20 mouse cellular contexts compared by ENCODE assay signal in genomic region chr10:69945870-69946269, GRCm38 (mm10).
DNase-seq lines count a peak whose midpoint lies in the region; ATAC-seq lines count a peak whose summit lies in the region.
"Had no signal": no experiment of that assay in that cellular context is flagged by ENCODE, and none has a peak within 500 bp of the region (broad histone marks: within the 10 kb centered on the region; RNA-seq: fewer than 3 reads in every experiment).

No protein-coding gene starts in this region.

- H3K4me2 ChIP-seq in hindbrain, embryonic 13.5 days = no peak overlapping the region
- H3K4me2 ChIP-seq in hindbrain, embryonic 11.5 days (replicated peaks; ENCODE audit: low read depth, low read length) = no peak overlapping the region
- H3K4me2 ChIP-seq in midbrain, embryonic 13.5 days (replicated peaks) = no peak overlapping the region
- H3K4me2 ChIP-seq: embryonic facial prominence, embryonic 12.5 days; liver, embryonic 12.5 days; lung, embryonic 14.5 days had no signal

- H3K4me1 ChIP-seq in hindbrain, embryonic 13.5 days (replicated peaks) = peaks cover 40% of the 10 kb centered on the region
- no peaks in the 10 kb centered on the region for H3K4me1 ChIP-seq in hindbrain, embryonic 11.5 days (replicated peaks; ENCODE audit: control insufficient read depth, insufficient read depth, low read length)
- peaks cover 38% of the 10 kb centered on the region for H3K4me1 ChIP-seq in midbrain, embryonic 13.5 days (replicated peaks)
- H3K4me1 ChIP-seq: embryonic facial prominence, embryonic 12.5 days; limb, embryonic 10.5 days; liver, embryonic 12.5 days had no signal

- H3K36me3 ChIP-seq in hindbrain, embryonic 13.5 days = peaks cover 6% of the 10 kb centered on the region; the same call in 1 of the 2 replicates
- H3K36me3 ChIP-seq in hindbrain, embryonic 11.5 days (ENCODE audit: control insufficient read depth, insufficient read depth, low read length) = no peaks in the 10 kb centered on the region
- H3K36me3 ChIP-seq in midbrain, embryonic 13.5 days = 0 out of 2 replicates have a peak, but pooled peaks cover 8% of the 10 kb centered on the region
- H3K36me3 ChIP-seq: embryonic facial prominence, embryonic 12.5 days; liver, embryonic 12.5 days had no signal

- H3K9me3 ChIP-seq in hindbrain, embryonic 13.5 days = no peaks in the 10 kb centered on the region
- H3K9me3 ChIP-seq in hindbrain, embryonic 11.5 days (ENCODE audit: control insufficient read depth, low read length) = no peaks in the 10 kb centered on the region
- no peaks in the 10 kb centered on the region for H3K9me3 ChIP-seq in midbrain, embryonic 13.5 days
- H3K9me3 ChIP-seq: embryonic facial prominence, embryonic 12.5 days; heart, embryonic 13.5 days; limb, embryonic 10.5 days; liver, embryonic 12.5 days had no signal

- H3K27ac ChIP-seq in hindbrain, embryonic 13.5 days = 0 out of 2 replicates have a peak overlapping the region, but pooled peaks have one; percentile 48
- no peak overlapping the region for H3K27ac ChIP-seq in hindbrain, embryonic 11.5 days (ENCODE audit: low read depth, low read length)
- H3K27ac ChIP-seq in midbrain, embryonic 13.5 days = peak overlapping the region; percentile 19; the same call in 1 of the 2 replicates
- H3K27ac ChIP-seq: embryonic facial prominence, embryonic 12.5 days; limb, embryonic 10.5 days; liver, embryonic 12.5 days; macrophage; stomach, postnatal 0 days had no signal

- H3K27me3 ChIP-seq in hindbrain, embryonic 13.5 days = no peaks in the 10 kb centered on the region
- no peaks in the 10 kb centered on the region for H3K27me3 ChIP-seq in hindbrain, embryonic 11.5 days (ENCODE audit: control insufficient read depth, insufficient read depth, low read length)
- H3K27me3 ChIP-seq in midbrain, embryonic 13.5 days = no peaks in the 10 kb centered on the region
- H3K27me3 ChIP-seq: embryonic facial prominence, embryonic 12.5 days; heart, embryonic 13.5 days; liver, embryonic 12.5 days had no signal

- no peak for ATAC-seq in hindbrain, embryonic 13.5 days (ENCODE audit: low FRiP score)
- ATAC-seq in hindbrain, embryonic 11.5 days (ENCODE audit: low FRiP score) = no peak
- peak; percentile 71 for ATAC-seq in midbrain, embryonic 13.5 days
- ATAC-seq: intestine, embryonic 16.5 days; liver, embryonic 12.5 days had no signal

- no peak overlapping the region for H3K9ac ChIP-seq in hindbrain, embryonic 13.5 days
- no peak overlapping the region for H3K9ac ChIP-seq in hindbrain, embryonic 11.5 days (ENCODE audit: low read depth, low read length)
- H3K9ac ChIP-seq in midbrain, embryonic 13.5 days (replicated peaks) = no peak overlapping the region
- H3K9ac ChIP-seq: embryonic facial prominence, embryonic 12.5 days; heart, embryonic 13.5 days; liver, embryonic 12.5 days; lung, embryonic 14.5 days had no signal

- 45% methylated on average over 8 of the region's 8 CpGs for WGBS in hindbrain, embryonic 13.5 days
- 68% methylated on average over 8 of the region's 8 CpGs for WGBS in hindbrain, embryonic 11.5 days
- WGBS in midbrain, embryonic 13.5 days = 40% methylated on average over 8 of the region's 8 CpGs

- DNase-seq in hindbrain, embryonic 11.5 days (ENCODE audit: low spot score) = no peak
- DNase-seq in right cerebral cortex, postnatal 4 days = peak; percentile 26
- no peak for DNase-seq in right cerebral cortex, adult 2 months (ENCODE audit: low spot score in 2 of 2)
- no peak for DNase-seq in adrenal gland, adult 18-20 months (ENCODE audit: low spot score in 2 of 2)
- no peak for DNase-seq in lung, postnatal 10 days
- DNase-seq: heart, adult 11 months; heart, postnatal 36 days; lung, embryonic 14.5 days; right cerebral cortex, postnatal 14 days had no signal

- no peak overlapping the region for H3K4me3 ChIP-seq in hindbrain, embryonic 13.5 days
- H3K4me3 ChIP-seq in hindbrain, embryonic 11.5 days (ENCODE audit: low read depth, low read length) = no peak overlapping the region
- no peak overlapping the region for H3K4me3 ChIP-seq in midbrain, embryonic 13.5 days (replicated peaks)
- H3K4me3 ChIP-seq: embryonic facial prominence, embryonic 12.5 days; heart, embryonic 13.5 days; left cerebral cortex, adult 2 months; limb, embryonic 10.5 days; liver, embryonic 12.5 days; myocyte had no signal
